Mouse (Mus musculus): ENCODE results near the gene Micu1.

DNA sequence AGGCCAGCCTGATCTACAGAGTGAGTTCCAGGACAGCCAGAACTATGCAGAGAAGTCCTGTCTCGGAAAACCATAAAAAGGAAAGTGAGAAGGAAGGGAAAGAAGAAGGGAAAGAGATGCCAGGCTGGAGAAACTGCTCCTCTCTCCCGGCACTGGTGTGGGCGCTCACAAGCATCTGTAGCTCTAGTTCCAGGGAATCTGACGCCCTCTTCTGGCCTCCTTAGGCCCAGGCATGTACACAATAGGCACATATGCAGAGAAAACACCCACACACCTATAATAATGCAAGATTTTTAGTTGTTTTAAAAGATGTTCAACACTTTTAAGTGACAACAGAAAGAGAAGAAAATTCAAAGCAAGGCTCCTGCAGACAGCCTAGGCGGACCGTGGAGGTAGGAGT, 144.1 kb downstream of the Micu1 start:
- TF ChIP-seq CTCF (IDR thresholded peaks at IDR 0.05; ENCODE audit: insufficient read depth, low read depth, low read length) = no peak
- no peak for TF ChIP-seq POLR2A (IDR thresholded peaks at IDR 0.05; ENCODE audit: insufficient read depth, low read depth, low read length)

Measured in olfactory bulb, adult 2 months (tissue).